Mouse (Mus musculus) intestine, embryonic 14.5 days (tissue): Measurements from ENCODE around the gene Letmd1. TPM values are rescaled to one million over a fixed set of nuclear protein-coding genes. Genes with fewer than 3 reads are reported as not detected.
"Not testable (repeated sequence)": the region's sequence is repeated elsewhere in the genome, so short reads cannot be mapped to it uniquely, and the experiment has no call there.

Experiments
- ATAC-seq: fragments of 200-750 bp; cut with Nextera tagmentation; replicated peaks from 2 replicates; pipeline ENCODE4 v1.8.0; 2017; ENCODE audit warnings: low read depth, moderate number of reproducible peaks, moderate TSS enrichment, moderate library complexity; ENCODE audit not compliant: low FRiP score, low TSS enrichment
- DNase-seq: peaks from one replicate; pipeline ENCODE4 v3.0.0-alpha.2; 2018; ENCODE audit warnings: low spot score
- H3K27ac ChIP-seq: fragments of 300-500 bp; sonication (generic); 2 replicates; pipeline ENCODE4 v1.5.1; 2014; ENCODE audit warnings: low read depth, mild to moderate bottlenecking, control low read depth
- H3K27me3 ChIP-seq: fragments of 300-500 bp; sonication (generic); replicated peaks from 2 replicates; pipeline ENCODE4 v1.6.1; 2014; ENCODE audit warnings: low read length, control low read depth; ENCODE audit not compliant: control insufficient read depth, insufficient read depth
- H3K36me3 ChIP-seq: fragments of 300-500 bp; sonication (generic); 2 replicates; pipeline ENCODE4 v1.6.1; 2014; ENCODE audit warnings: low read length, control low read depth; ENCODE audit not compliant: control insufficient read depth, insufficient read depth
- H3K4me1 ChIP-seq: fragments of 300-500 bp; sonication (generic); replicated peaks from 2 replicates; pipeline ENCODE4 v1.6.1; 2014; ENCODE audit warnings: low read length, control low read depth, mixed read lengths; ENCODE audit not compliant: control insufficient read depth, insufficient read depth
- H3K4me2 ChIP-seq: fragments of 300-500 bp; sonication (generic); 2 replicates; pipeline ENCODE4 v1.6.1; 2014; ENCODE audit warnings: low read length
- H3K4me3 ChIP-seq: fragments of 300-500 bp; sonication (generic); 2 replicates; pipeline ENCODE4 v1.5.1; 2014; ENCODE audit warnings: low read depth, low read length, control low read depth, mixed read lengths
- H3K9ac ChIP-seq: fragments of 300-500 bp; sonication (generic); 2 replicates; pipeline ENCODE4 v1.6.1; 2014; ENCODE audit warnings: mild to moderate bottlenecking, low read length
- H3K9me3 ChIP-seq: fragments of 300-500 bp; sonication (generic); 2 replicates; pipeline ENCODE4 v1.6.1; 2016; ENCODE audit warnings: low read length, control low read depth; ENCODE audit not compliant: control insufficient read depth
- WGBS: fragments of 180-500 bp; shearing (Covaris S2); extraction: QIAGEN DNeasy Blood & Tissue Kit; methylation state at CpG from one replicate; pipeline ENCODE4 v1.1.7; 2014; 5-methylcytosine and 5-hydroxymethylcytosine counted together
- polyA plus RNA-seq: library from polyadenylated mRNA; unstranded; fragments of >200 nt; fragmentation: Nextera tagmentation; extraction: Ambion mirVana; gene quantifications from 2 replicates; pipeline ENCODE4 v1.2.1, GENCODE M21; 2014

Gene Letmd1
- polyA plus RNA-seq, 1 experiment from 2014 or later: 38.5 TPM

DNA sequence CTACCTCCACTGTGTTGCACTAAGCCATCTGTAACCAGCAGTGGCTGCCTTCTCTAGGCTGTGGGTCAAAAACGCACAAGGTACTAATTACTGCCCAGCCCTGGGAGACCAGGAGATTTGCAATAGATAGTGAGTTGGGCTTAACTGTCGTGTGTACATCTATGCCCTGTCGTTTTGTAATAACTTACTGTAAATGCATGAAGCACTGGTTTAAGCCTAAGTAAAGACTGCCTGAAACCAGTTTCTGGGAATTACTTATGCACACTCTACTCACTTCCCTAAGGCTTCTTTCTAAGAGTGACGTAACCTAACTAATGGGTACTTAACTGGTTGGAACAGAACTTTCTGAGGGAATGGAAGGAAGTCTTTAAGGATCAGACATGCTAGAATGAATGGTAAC, 10.1 kb downstream of the Letmd1 start:
- 82% methylated on average over 4 of the region's 4 CpGs for WGBS
- no peak overlapping the region for H3K9ac ChIP-seq

DNA sequence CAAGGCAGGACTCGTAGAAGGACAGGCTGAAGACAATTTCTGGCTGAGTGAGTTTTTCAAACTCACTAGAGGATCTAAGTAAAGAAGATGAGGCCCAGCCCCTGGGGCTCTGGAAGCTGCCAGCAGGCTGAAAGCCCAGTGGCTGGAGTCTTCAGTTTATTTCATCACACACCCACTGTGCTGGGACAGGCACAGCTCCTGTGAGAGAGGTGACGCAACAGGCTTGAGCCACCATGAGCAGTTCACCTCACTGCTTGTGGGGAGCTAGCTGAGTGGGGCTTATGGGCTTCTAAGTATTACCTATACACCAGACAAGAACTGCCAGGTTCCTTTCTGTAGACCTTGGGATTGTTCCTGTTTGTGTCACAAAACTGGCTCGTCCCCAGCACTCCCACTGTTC, 16.8 kb downstream of the Letmd1 start:
- no peak overlapping the region for H3K27ac ChIP-seq
- DNase-seq (no peak), ATAC-seq (no peak)
- peaks cover 4% of the 10 kb centered on the region for H3K4me1 ChIP-seq
- 88% methylated on average over 3 of the region's 3 CpGs for WGBS
- no peak overlapping the region for H3K4me2 ChIP-seq
- no peak overlapping the region for H3K9ac ChIP-seq
- H3K9me3 ChIP-seq: no peaks in the 10 kb centered on the region
- H3K4me3 ChIP-seq: no peak overlapping the region
- peaks cover 86% of the 10 kb centered on the region for H3K36me3 ChIP-seq
- H3K27me3 ChIP-seq: no peaks in the 10 kb centered on the region

More for the DNA sequence above, 10.1 kb downstream of the Letmd1 start:
- Histone ChIP-seq H3K9me3 (no peaks in the 10 kb centered on the region), H3K36me3 (peaks cover 95% of the 10 kb centered on the region), H3K27ac (no peak overlapping the region), H3K4me2 (no peak overlapping the region), H3K27me3 (no peaks in the 10 kb centered on the region), H3K4me3 (no peak overlapping the region), H3K4me1 (no peaks in the 10 kb centered on the region)
- ATAC-seq: no peak
- no peak for DNase-seq

DNA sequence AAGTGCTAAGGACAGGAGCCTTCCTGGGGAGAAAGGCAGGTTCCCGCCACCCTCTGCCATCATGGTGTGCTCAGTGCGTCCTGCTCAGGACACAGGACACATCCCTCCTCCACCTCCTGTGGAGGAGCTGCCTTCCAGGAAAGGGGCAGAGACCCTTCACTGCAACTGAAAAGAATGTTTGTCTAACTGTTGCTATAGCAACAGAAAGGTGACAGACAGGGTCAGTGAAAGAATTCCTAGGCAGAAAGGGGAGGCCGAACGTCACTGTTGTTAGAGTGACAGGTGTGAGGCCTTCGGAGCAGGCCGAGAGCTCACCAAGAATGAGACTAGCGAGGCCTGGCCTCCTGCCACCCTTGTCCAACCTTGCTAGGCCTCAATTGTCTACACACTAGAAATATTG, 17.6 kb downstream of the Letmd1 start:
- no peak overlapping the region for H3K4me2 ChIP-seq
- WGBS: 43% methylated on average over 7 of the region's 7 CpGs
- H3K9ac ChIP-seq: no peak overlapping the region
- no peak overlapping the region for H3K27ac ChIP-seq
- H3K9me3 ChIP-seq: no peaks in the 10 kb centered on the region
- DNase-seq (no peak), ATAC-seq (no peak)
- H3K36me3 ChIP-seq: peaks cover 78% of the 10 kb centered on the region
- H3K4me3 ChIP-seq: no peak overlapping the region
- H3K27me3 ChIP-seq: no peaks in the 10 kb centered on the region
- peaks cover 6% of the 10 kb centered on the region for H3K4me1 ChIP-seq

DNA sequence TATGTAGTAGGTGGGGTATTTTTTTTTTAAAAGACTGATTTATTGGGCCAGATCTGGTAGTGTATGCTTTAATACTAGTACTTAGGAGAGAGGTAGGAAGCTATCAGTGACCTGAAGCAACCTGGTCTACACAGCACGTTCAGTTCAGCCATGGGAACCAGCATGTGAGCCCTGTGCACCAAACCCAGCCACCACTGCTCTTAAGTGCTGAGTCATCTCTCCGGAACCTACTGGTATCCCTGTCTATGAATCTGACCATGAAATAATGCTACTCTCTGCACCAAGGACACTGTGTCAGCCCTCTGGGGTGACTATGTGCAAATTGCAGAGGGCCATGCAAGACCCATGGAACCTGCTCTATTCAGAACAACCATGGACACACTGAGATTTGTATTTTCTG, 18.2 kb downstream of the Letmd1 start:
- no peaks in the 10 kb centered on the region for H3K27me3 ChIP-seq
- no peak overlapping the region for H3K27ac ChIP-seq
- peaks cover 72% of the 10 kb centered on the region for H3K36me3 ChIP-seq
- no peak for ATAC-seq
- no peak overlapping the region for H3K4me2 ChIP-seq
- WGBS: 91% methylated on average over 2 of the region's 2 CpGs
- H3K4me3 ChIP-seq: no peak overlapping the region
- H3K9ac ChIP-seq: no peak overlapping the region
- DNase-seq: no peak
- peaks cover 12% of the 10 kb centered on the region for H3K4me1 ChIP-seq
- H3K9me3 ChIP-seq: no peaks in the 10 kb centered on the region

DNA sequence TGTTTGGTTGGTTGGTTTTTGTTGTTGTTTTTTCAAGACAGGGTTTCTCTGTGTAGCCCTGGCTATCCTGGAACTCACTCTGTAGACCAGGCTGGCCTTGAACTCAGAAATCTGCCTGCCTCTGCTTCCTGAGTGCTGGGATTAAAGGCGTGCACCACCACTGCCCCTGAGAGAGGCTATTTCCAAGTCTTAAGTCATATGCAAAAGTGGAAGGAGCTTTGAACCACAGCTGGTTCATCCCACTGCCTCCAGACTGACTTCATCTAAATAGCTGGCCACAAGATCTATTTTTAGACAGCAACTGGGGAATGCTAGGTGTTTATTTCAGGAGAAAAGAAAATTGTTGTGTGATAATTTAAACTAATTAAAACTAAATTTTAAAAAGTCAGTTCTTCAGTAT, 19.5 kb downstream of the Letmd1 start:
- not testable (repeated sequence) for DNase-seq, ATAC-seq, H3K4me3 ChIP-seq, H3K27me3 ChIP-seq, H3K9me3 ChIP-seq, H3K27ac ChIP-seq, H3K9ac ChIP-seq, H3K4me2 ChIP-seq
- peaks cover 60% of the 10 kb centered on the region for H3K36me3 ChIP-seq
- peaks cover 24% of the 10 kb centered on the region for H3K4me1 ChIP-seq
- WGBS: 95% methylated on average over 1 of the region's 1 CpGs

DNA sequence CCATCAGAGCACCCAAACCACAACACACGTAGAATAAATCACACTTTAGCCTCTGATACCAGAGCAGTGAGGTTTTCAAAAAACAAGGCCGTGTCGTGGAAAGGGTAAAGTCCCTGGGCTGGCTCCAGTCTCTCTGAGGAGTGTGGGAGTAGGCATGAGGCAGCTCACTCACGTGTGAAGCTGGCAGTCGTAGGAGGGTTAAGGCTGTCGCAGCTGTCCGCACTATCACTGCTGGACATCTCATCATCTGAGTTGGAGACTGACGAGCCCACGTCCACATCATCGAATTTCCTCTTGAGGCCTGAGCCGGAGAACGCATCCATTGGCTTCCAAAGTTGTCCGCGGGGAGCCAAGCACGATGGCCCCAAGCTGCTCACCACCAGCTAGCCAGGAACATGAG, 20.4 kb downstream of the Letmd1 start:
- Histone ChIP-seq H3K9me3 (no peaks in the 10 kb centered on the region), H3K27ac (no peak overlapping the region), H3K4me3 (no peak overlapping the region), H3K4me2 (no peak overlapping the region), H3K9ac (no peak overlapping the region), H3K4me1 (peaks cover 33% of the 10 kb centered on the region), H3K36me3 (peaks cover 51% of the 10 kb centered on the region), H3K27me3 (no peaks in the 10 kb centered on the region)
- no peak for DNase-seq
- 89% methylated on average over 15 of the region's 15 CpGs for WGBS
- ATAC-seq: no peak

DNA sequence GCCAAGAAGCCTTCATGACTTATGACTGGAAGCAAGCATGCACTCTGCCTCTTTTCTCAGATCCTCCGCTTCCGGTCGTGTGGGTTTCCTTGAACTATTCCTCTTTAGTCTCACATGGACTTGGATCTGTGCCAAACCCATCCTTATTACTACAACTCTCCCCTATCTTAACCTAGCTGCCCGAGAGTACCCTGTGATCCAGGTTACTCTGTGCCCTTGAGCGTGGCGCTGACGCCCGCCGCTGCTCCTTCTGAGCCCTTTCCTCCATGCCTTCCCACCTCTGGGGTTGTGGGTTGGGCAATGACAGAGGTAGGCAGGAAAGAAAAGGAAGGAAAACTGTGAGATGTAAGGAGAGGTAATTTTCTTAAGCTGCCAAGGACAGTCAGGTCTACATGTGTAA, 23.1 kb downstream of the Letmd1 start:
- Histone ChIP-seq H3K4me2 (0 out of 2 replicates have a peak overlapping the region, but pooled peaks have one; percentile 15), H3K36me3 (peaks cover 24% of the 10 kb centered on the region), H3K4me3 (no peak overlapping the region), H3K9me3 (no peaks in the 10 kb centered on the region), H3K4me1 (peaks cover 35% of the 10 kb centered on the region), H3K27me3 (no peaks in the 10 kb centered on the region), H3K9ac (no peak overlapping the region), H3K27ac (no peak overlapping the region)
- peak; percentile 58 for DNase-seq
- WGBS: 61% methylated on average over 9 of the region's 9 CpGs
- ATAC-seq: no peak

DNA sequence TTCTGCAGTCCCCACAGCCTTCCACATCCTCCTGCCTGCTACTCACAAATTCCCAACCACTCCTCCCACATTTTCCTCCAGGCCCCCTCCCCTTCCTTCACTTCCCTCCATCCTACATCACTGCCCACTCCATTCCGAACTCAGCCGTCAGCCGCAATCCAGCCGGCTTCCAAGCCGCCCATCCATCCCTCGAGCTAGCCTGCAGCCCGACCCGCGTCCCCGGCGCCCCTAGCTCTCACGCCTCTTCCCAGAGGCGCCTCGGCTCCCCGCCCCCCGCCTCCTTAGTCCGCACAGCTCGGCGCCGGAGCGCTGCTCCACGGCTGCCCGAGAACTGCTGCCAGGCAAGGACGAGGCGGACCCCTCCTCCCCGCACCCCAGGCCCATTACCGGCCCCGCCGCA, 25.8 kb downstream of the Letmd1 start:
- H3K9me3 ChIP-seq: no peaks in the 10 kb centered on the region
- H3K27me3 ChIP-seq: no peaks in the 10 kb centered on the region
- peak overlapping the region; percentile 86 for H3K9ac ChIP-seq
- peaks cover 35% of the 10 kb centered on the region for H3K4me1 ChIP-seq
- DNase-seq (no peak), ATAC-seq (peak; percentile 79)
- peak overlapping the region; percentile 92 for H3K27ac ChIP-seq
- H3K36me3 ChIP-seq: no peaks in the 10 kb centered on the region
- under 1% methylated on average over 29 of the region's 29 CpGs for WGBS
- H3K4me3 ChIP-seq: peak overlapping the region; percentile 87
- peak overlapping the region; percentile 96 for H3K4me2 ChIP-seq

DNA sequence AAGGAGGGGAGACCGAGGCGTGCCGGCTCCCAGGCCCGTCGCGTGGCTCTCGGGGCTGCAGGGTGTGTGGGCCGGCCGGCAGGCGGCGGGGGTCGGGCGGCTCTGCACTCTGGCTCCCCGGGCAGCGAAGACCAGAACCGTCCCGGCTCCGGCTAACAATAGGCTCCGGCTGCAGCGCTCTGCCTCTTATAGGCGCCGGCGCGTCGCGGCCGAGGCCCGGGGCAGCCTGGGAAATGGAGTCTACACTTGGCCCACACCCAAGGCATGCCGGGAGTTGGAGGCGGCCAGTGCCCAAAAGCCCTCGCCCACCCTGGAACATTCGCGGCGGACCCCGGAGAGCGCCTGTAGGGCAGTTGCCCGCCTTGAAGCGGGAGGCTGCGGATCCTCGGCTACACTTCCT, 26.3 kb downstream of the Letmd1 start, which contains the start of gene Csrnp2:
Gene Csrnp2, minus strand, starts transcription at position 387 of the 400 bp plus-strand sequence.
- Histone ChIP-seq H3K36me3 (no peaks in the 10 kb centered on the region), H3K4me2 (peak within 1 kb of the TSS; percentile 96), H3K9me3 (no peaks in the 10 kb centered on the region), H3K27ac (peak within 1 kb of the TSS; percentile 92), H3K9ac (peak within 1 kb of the TSS; percentile 86), H3K4me1 (peaks cover 35% of the 10 kb centered on the region), H3K4me3 (peak within 1 kb of the TSS; percentile 87), H3K27me3 (no peaks in the 10 kb centered on the region)
- peak; percentile 99 for ATAC-seq
- under 1% methylated on average over 39 of the region's 40 CpGs for WGBS
- DNase-seq: peak; percentile 97
